Mouse (Mus musculus) liver, embryonic 14 days (tissue): ENCODE data around the gene Rmdn3. TPM values are rescaled to one million over a fixed set of nuclear protein-coding genes. Genes with fewer than 3 reads are reported as not detected.

ENCODE experiments used
- polyA plus RNA-seq: library from polyadenylated mRNA; depleted of rRNA; stranded (reverse); fragments of >200 nt; gene quantifications from 2 replicates; pipeline ENCODE4 v1.2.3, GENCODE M21; 2012; rRNA removed

Gene Rmdn3
- 21.8 and 25.6 TPM in 2 replicates for polyA plus RNA-seq

DNA sequence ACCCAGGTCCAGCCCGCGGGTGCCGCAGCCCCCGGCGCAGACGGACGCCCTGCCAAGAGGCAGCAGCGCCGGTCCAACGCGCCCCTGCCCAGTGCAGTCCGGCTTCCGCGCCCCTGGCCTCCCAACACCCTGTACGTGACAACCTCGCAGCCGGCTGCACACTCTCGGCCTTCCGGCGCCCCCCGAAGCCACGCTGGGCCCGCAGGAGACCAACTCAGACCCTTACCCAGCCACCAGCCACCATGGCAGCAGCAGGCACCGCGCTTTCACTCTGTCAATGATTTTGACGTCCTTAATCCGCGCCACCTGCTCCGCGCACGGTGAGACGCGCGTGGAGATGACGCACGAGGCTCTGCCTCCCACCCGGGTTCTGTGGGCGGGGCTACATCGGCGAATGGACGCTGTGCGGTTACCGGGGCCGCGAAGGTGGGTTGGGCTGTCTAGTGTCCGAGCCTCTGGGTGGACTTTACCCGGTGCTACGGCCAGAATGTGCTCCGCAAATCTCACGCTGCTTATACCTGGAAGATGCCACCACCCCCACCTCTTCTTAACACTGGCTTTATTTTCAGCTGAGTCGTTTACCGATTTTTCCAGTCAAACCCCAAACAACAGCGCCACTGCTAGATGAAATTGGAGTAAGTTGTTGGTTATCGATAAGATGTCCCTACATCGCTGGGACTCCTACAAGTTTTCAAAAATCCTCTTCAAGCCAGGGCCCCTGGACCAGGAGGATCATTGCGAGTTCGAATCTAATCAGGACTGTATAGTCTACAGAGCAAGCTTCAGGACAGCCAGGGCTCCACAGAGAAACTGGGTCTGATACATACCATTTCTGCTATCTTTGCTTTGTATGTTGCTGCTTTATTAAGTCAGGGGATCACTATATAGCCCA is at the start of gene Rmdn3:
Gene Rmdn3, minus strand, starts transcription at position 354 of the 892 bp plus-strand sequence.

DNA sequence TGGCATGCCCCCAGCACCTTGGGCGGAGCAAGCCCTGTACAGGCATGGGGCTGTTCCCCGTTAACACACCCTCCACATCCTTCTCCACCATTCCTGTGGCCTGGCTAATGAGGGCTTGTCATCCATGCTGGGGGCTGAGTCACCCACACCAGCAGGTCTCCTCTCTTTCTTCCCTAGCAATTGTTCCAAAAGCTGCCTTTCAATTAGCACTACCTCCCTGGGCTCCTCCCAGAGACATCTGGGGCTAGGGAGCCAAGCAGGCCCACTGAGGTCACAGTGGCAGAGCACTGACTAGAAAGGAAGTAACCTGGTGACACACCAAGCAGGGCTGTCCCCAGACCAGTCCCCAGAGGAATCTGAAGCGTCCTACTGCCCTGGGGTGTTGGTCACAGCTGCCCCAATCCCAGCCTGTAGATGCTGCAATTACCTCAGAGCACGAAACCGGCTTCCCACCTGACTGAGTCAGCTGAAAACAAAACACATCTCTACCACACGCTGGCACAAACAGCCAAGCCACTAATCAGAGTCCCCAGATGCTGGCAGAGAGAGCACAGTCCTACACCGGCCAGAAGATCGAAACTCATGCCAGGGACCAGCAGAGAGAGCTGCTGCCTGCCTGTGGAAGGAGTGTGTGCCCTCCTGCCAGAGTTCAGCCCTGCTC is 17.3 kb upstream of the Rmdn3 start, which contains the start of gene Gm14137:
Gene Gm14137, plus strand, starts transcription at position 519 of the 661 bp plus-strand sequence.

DNA sequence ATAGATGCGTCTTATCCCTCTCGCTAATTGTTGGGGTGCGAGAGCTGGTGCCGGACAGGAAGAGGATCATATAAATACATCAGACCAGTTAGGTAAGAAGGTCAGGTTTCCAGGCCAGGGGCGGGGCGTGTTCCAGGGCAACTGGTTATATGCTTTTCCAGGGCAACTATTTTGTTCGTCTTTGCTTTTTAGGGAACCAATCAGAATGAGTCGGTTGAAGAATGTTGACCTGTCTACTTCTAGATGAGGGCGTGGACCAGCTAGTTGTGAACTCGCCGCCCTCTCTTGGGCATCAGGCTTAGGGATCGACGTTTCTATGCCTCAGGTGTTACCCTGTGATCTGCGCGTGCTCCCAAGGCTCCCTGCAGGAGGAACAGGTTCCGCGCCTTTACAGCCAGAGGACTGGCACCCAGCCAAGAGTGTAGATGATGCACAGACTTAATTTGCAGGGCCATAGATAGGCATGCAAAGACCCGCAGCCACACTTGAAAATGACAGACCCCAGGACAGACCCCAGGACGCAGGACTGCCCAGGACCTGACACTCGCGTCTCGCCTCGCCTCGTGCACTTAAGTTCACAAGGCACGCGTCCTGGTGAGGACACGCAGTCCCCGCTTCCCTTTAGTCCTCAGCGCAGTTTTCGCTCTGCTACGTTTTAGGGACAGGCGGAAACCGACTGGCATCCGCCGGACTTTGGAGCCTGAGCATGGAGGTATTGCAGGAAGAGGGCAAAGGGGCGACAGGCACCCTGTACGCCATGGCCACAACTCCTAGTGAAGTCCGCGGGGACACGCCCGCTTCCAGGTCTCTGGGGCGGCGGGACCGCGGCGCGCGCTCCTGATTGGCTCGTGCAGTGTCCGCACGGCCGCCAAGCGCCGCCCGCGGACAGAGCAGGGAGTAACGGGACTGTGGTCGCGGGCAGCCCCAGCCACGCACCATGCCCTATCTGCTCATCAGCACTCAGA is 10.3 kb upstream of the Rmdn3 start, which contains the start of gene Gchfr:
Gene Gchfr, plus strand, starts transcription at position 873 of the 965 bp plus-strand sequence.

DNA sequence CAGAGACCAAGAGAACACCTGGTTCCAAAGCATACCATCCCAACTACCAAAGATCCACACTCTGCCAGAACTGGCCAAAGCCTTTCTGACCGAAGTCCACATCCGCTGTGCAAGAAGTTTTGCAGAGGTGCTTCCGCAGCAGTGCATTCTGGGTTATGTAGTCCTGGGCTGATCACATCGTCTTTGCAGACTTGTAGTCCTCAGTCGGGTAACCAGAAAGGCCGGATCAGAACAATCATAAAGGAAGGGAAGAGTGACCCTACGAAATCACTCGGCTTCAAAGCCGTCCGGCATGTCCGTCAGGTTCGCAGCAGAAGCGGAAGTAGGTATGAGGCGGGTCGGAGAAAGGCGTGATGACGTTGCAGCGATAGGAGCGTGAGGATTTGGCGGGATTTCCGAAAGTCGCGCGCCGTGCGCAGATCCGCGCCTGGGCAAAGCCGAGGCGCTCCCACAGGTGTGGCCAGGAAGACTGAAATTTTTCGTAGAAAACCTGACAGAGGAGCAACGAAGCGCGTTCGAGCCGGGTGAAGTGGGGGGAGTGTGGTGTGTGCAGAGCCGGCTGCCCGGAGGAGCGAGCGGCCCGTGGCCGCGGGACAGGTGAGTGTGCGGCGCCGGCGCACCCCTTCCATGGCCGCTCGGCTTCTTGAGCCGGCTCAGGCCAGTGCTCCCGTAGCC is 44.3 kb downstream of the Rmdn3 start, which contains the start of gene Rad51:
Gene Rad51, plus strand, starts transcription at position 356 of the 675 bp plus-strand sequence.

Other genes starting within 250 kb of the Rmdn3 start
- 3.5 TPM in 2 replicates for gene Chst14, start 230.5 kb downstream of the Rmdn3 start, polyA plus RNA-seq
- gene Ccdc32, start 127.6 kb downstream of the Rmdn3 start, polyA plus RNA-seq: 6.7 and 7.8 TPM in 2 replicates
- gene Rpusd2, start 122.2 kb downstream of the Rmdn3 start, polyA plus RNA-seq: 3.6 and 4.3 TPM in 2 replicates
- gene Knl1, start 109.9 kb downstream of the Rmdn3 start, polyA plus RNA-seq: 7.4 and 8.3 TPM in 2 replicates
- gene Rad51, start 44.2 kb downstream of the Rmdn3 start, polyA plus RNA-seq: 24.9 and 28.9 TPM in 2 replicates
- 32.2 and 36.7 TPM in 2 replicates for gene Gchfr, start 10.7 kb upstream of the Rmdn3 start, polyA plus RNA-seq
- 0.01 TPM in 2 replicates for gene Gm14137, start 17.5 kb upstream of the Rmdn3 start, polyA plus RNA-seq
- gene Zfyve19, start 51.6 kb upstream of the Rmdn3 start, polyA plus RNA-seq: 14.0 and 16.3 TPM in 2 replicates
- gene Dnajc17, start 51.8 kb upstream of the Rmdn3 start, polyA plus RNA-seq: 11.1 and 13.4 TPM in 2 replicates
- gene Ppp1r14d, start 72.9 kb upstream of the Rmdn3 start, polyA plus RNA-seq: not detected in 2 replicates
- gene Spint1, start 80.3 kb upstream of the Rmdn3 start, polyA plus RNA-seq: 0.16 and 0.31 TPM in 2 replicates
- gene Rhov, start 114.2 kb upstream of the Rmdn3 start, polyA plus RNA-seq: 0.03 and 0.06 TPM in 2 replicates
- 3.2 and 3.7 TPM in 2 replicates for gene Vps18, start 131.7 kb upstream of the Rmdn3 start, polyA plus RNA-seq
- gene Dll4, start 168.8 kb upstream of the Rmdn3 start, polyA plus RNA-seq: 1.2 and 1.3 TPM in 2 replicates
- 0.98 and 2.0 TPM in 2 replicates for gene Chac1, start 194.2 kb upstream of the Rmdn3 start, polyA plus RNA-seq